Mouse (Mus musculus): ENCODE data around the gene Fbln2.

Fbln2 gene

GRCm38 (mm10) chr6:91231000-91231399 is 18.7 kb downstream of the Fbln2 start:
- DNase-seq (ENCODE audit: low spot score): no peak

DNA sequence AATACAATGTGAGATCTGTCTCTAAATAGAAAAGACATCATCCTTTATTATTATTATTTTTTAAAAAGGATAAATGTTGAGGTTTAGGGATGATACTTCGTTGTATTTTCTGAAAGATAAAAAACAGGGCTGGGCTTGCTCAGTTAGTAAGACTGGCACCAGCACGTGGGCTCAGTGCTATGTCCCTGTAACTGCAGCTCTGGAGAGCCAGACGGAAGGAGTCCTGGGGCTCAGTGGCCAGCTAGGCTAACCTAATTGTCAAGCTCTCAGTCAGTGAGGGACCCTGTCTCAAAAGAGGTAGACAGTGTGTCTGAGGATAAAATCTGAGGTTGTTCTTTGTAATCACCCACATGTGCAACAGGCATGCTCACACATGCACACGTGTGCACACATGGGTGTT is 19.3 kb downstream of the Fbln2 start:
- DNase-seq (ENCODE audit: low spot score): no peak

GRCm38 (mm10) chr6:91233011-91233410 is 20.8 kb downstream of the Fbln2 start:
- no peak for DNase-seq (ENCODE audit: low spot score)

GRCm38 (mm10) chr6:91233424-91234015 is 21.3 kb downstream of the Fbln2 start:
- no peak for DNase-seq (ENCODE audit: low spot score)

DNA sequence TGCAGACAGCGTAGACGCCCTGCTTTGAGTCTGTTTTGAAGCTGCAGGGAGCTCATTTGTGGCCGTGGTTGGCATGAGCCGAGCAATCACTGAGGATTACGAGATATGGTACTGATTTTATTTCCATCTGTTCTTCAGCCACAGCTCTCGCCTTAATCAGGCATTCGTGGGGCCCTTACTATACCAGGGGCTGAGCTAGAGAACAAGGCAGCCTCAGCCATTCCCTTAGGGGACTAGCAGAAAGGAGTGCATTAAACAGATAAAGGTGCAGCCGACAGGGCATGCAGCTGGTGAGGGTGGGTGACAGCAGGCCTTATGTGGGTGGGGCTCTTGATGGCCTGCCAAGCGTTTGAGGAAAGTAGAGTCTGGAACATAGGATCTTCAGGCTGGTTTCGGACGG is 23.8 kb downstream of the Fbln2 start:
- DNase-seq (ENCODE audit: low spot score): no peak

- no peak for DNase-seq (ENCODE audit: low spot score)
Observed at GRCm38 (mm10) chr6:91236429-91236828, 24.2 kb downstream of the Fbln2 start.

- no peak for DNase-seq (ENCODE audit: low spot score)
Observed at GRCm38 (mm10) chr6:91237273-91237672, 25.0 kb downstream of the Fbln2 start.

DNA sequence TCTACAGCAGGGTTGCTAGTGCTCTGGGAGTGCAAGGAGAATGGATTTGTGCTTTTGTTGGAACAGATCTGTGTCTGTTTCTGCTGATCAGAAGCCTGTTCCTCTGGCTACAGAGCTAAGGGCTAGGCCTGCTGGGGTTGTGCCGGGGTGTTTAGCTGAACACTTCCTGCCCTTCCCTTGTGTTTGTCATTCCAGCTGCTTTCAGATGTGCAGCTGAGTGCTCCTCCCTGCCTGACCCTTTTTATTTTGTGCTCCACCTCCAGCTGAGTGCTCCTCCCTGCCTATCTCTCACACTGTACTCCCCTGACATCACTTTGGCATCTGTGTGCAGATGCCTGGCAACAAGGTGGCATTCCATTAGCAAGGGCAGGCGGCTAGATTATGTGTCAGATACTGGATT is 28.3 kb downstream of the Fbln2 start:
- peak; percentile 27 for DNase-seq (ENCODE audit: low spot score)

GRCm38 (mm10) chr6:91240964-91241363 is 28.7 kb downstream of the Fbln2 start:
- no peak for DNase-seq (ENCODE audit: low spot score)

- DNase-seq (ENCODE audit: low spot score): no peak
Observed at GRCm38 (mm10) chr6:91243395-91243794, 31.1 kb downstream of the Fbln2 start.

DNA sequence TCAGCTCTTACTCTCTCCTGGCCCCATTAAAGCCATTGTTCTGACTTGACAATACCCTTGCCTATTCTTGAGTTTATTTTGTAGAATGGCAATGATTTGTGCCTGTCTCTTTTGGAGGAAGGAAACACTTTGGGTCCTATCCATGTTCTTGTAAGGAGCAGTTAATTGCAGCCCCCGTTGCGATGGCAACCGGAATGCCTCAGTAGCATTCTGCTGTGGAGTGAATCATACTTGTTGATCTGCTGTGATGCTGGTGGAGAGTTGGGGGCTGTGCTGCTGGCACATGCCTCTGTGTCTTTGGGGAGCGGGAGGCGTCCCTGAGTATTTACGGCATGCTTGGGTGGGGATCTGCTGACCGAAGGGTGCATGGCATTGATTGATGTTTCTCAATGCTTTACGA is 32.1 kb downstream of the Fbln2 start:
- DNase-seq (ENCODE audit: low spot score): no peak

DNA sequence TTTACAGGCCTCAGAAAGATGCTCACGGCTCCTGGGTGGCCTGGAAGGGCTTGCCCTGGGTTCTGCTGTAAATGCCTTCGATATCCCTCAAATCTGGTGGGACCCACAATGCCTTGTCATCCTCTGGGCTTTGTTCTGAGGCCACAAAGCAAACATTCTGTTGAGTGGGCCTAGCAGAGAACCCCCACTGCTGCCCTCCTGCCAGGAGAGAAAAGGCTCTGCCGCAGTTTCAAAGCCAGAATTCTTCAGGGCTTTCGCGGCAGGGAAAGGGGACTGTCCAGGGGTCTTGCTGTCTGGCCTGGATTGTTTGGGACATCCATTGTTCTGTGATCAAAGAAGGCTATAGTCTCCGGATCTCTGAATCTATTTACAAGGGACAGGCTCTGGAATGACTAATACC is 33.1 kb downstream of the Fbln2 start:
- DNase-seq (ENCODE audit: low spot score): no peak

- DNase-seq (ENCODE audit: low spot score): no peak
Observed at GRCm38 (mm10) chr6:91247343-91247742, 35.1 kb downstream of the Fbln2 start.

GRCm38 (mm10) chr6:91248627-91249026 is 36.4 kb downstream of the Fbln2 start:
- DNase-seq (ENCODE audit: low spot score): peak; percentile 15

GRCm38 (mm10) chr6:91249797-91250196 is 37.5 kb downstream of the Fbln2 start:
- DNase-seq (ENCODE audit: low spot score): no peak

- DNase-seq (ENCODE audit: low spot score): no peak
Observed at GRCm38 (mm10) chr6:91259440-91260120, 47.3 kb downstream of the Fbln2 start.

DNA sequence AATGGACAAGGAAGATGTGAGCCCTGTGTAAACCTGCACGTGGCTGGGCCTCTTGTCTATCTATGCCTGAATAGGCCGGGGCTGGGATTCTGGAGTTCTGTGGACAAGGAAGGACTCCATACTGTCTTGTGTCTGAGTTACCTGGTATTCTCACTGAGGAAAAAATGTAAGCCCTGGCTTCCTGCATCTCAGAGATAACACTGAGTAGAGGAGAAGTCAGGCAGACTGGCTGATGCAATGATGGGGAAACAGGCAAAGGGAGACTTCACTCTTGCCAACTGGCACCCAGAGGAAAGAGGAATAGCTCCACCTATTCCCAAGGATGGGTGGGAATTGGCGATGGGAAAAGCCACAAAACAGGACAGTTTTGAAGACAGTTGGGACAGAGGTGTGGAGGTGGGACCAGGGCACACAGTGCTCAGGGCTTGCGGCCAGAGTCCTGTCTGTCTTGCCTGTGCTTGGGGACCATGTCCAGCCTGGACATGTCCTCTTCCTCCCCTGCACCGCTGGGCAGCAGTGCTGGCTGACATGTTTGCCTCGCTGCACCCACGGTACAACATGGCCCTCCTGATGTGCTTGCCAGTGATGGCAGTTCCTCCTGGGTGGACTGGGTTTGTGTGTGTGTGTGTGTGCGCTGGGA is 48.2 kb downstream of the Fbln2 start:
- no peak for DNase-seq (ENCODE audit: low spot score)

DNA sequence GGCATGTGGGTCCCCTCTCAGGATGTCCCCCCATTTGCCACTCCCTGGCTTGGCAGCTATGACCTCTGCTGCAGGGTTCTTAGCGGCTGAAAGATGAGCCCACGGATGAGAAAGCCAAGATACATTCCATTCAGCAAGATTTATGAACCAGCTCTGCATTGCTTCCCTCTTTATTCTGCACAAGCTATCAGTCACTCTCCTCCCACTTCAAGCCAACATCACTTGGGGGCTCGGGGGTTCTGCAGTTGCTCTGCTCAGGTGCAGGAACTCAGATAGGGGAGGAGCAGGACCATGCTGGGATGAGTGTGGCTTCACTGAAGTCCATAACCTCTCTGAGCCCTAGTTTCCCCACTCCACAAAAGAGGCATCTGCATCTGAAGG is 48.7 kb downstream of the Fbln2 start:
- no peak for DNase-seq (ENCODE audit: low spot score)

DNA sequence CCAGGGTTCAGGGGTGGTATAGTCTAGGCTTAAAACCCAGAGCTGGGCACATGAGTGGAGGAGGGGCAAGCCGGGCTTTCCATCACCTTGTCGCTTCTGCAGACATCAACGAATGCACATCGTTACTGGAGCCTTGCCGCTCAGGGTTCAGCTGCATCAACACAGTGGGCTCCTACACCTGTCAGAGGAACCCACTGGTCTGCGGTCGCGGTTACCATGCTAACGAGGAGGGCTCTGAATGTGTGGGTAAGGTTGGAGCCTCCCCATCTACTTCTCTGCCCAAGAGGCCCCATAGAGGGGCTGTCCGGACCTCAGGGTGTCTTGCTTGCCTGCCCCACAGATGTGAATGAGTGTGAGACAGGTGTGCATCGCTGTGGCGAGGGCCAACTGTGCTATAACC is 53.4 kb downstream of the Fbln2 start:
- DNase-seq (ENCODE audit: low spot score): no peak

DNA sequence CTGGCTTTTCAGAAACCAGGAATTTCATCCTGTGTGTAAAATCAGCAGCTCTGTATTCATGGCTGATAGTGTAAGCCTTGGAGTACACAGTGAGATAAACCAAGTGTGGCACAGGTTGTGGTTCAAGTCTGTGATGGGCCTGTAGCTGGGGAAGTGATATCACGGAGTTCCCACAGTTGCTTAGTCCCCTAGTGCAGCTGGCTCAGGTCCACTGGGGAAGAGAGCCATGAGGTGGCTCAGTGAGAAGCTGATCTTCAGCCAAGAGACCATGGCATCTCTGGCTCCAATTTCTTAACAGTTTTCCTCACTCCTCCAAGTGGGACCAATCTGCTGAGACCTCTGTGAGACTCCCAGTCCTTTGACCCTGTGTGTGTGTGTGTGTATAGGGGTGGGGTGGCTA is 54.4 kb downstream of the Fbln2 start:
- no peak for DNase-seq (ENCODE audit: low spot score)

DNA sequence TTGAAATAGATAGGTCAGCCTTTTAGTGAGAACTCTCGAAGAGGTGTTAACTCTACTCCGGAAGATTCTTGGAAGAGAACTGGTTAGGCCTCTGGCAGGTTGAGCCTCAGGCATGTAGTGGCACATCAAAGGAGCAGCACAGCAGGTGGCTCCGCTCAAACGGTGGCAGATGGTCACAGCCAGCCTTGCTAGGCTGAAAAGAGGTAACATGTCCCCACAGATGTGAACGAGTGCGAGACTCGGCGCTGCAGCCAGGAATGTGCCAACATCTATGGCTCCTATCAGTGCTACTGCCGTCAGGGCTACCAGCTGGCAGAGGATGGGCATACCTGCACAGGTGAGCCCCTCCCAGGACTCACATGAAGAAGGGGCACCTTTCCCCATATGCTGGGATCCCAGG is 56.1 kb downstream of the Fbln2 start:
- no peak for DNase-seq (ENCODE audit: low spot score)

DNA sequence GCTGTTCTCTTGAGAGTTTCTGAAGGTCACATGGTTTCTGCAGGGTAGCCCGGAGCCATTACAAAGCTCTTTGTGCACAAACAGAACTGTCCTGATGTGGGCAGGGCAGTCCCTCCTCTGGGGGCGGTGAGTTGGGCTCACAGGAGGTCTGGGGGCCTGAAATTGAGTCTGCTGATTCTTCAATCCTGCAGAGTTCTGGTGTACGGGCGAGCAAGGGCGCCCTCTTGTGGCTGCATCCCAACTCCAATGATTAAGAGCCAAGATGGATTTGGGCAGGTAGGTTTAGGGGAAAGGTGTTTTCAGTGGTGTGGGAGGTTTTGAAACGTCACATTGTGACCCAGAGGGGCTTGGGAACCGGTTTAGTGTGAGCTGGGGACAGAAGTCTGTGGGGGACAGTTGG is 65.3 kb downstream of the Fbln2 start:
- DNase-seq (ENCODE audit: low spot score): no peak

DNA sequence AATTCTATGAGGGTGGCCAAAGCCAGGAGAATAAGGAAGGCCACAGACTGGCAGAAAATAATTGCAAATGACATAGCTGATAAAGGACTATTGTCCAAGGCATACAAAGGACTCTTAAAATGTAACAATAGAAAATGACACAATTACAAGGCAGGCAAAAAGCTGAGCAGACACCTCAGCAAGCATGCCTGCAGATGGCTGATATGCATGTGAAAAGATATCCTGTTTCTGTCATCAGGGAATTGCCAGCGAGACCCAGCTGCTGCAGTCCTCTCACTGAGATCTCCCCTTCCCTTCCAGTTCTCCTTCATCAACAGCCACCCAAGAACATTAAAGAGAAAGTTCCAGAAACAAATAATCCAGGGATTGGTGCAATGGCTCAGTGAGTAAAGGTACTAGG is 66.0 kb downstream of the Fbln2 start:
- DNase-seq (ENCODE audit: low spot score): no peak

DNA sequence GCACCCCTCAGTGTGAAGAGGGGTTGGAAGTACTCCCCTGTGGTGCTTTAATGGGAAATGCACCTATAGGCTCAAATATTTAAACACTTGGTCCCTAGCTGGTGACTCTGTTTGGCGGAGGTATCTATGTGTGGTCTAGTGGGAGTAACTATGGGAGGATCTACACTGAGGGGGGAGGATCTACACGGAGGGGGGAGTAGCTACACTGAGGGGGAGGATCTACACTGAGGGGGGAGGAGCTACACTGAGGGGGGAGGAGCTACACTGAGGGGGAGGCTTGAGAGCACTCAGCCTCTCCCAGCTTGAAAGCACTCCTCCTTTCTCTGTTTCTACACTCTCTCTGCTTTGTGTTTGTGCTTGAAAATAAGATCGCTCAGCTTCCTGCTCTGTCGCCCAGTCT is 67.2 kb downstream of the Fbln2 start:
- DNase-seq (ENCODE audit: low spot score): no peak

Data from lung, postnatal 25 days (tissue).